Mouse (Mus musculus) heart, adult 9 months (tissue): Measurements from ENCODE around the gene Nod1.

Source experiments
- DNase-seq, 2 experiments: peaks; one replicate each; pipeline ENCODE4 v3.0.0; 2022; ENCODE audit warnings: low spot score in 2 of 2

Nod1 gene

GRCm38 (mm10) chr6:54890221-54890620, 82.2 kb downstream of the Nod1 start:
- DNase-seq: no peak

- no peak for DNase-seq
These were observed 86.2 kb downstream of the Nod1 start for GRCm38 (mm10) chr6:54886195-54886594.

- DNase-seq: no peak
These were observed 89.0 kb downstream of the Nod1 start for GRCm38 (mm10) chr6:54883424-54883823.

GRCm38 (mm10) chr6:54880086-54880485, 92.3 kb downstream of the Nod1 start:
- DNase-seq: no peak

- no peak for DNase-seq
These were observed 93.9 kb downstream of the Nod1 start for GRCm38 (mm10) chr6:54878546-54878945.

GRCm38 (mm10) chr6:54877651-54878050, 94.8 kb downstream of the Nod1 start:
- no peak for DNase-seq

GRCm38 (mm10) chr6:54876782-54877181, 95.6 kb downstream of the Nod1 start:
- DNase-seq: no peak
